Mouse (Mus musculus) C2C12 (cell line): ENCODE measurements around the gene Samd8. TPM values are rescaled to one million over a fixed set of nuclear protein-coding genes. Genes with fewer than 3 reads are reported as not detected.

Source experiments
- H3K27me3 ChIP-seq: one replicate; pipeline ENCODE4 v1.6.1; 2011; ENCODE audit not compliant: control insufficient read depth, insufficient read depth, insufficient read length
- H3K36me3 ChIP-seq: one replicate; pipeline ENCODE4 v1.6.1; 2011; ENCODE audit not compliant: control insufficient read depth, insufficient read depth
- H3K4me3 ChIP-seq: one replicate; pipeline ENCODE4 v1.5.1; 2011; ENCODE audit warnings: mild to moderate bottlenecking, control low read depth; ENCODE audit not compliant: poor library complexity, insufficient read depth, severe bottlenecking
- H3K79me2 ChIP-seq: one replicate; pipeline ENCODE4 v1.6.1; 2011; ENCODE audit not compliant: control insufficient read depth, insufficient read depth
- H3K79me3 ChIP-seq: one replicate; pipeline ENCODE4 v1.6.1; 2011; ENCODE audit warnings: low read depth, control low read depth
- H3ac ChIP-seq: one replicate; pipeline ENCODE3; 2011; ENCODE audit warnings: low read depth; ENCODE audit not compliant: control insufficient read depth, insufficient read length
- CEBPB ChIP-seq: IDR thresholded peaks from one replicate; pipeline ENCODE4 v1.6.1; 2011; ENCODE audit warnings: low read depth, mild to moderate bottlenecking, control low read depth, moderate library complexity
- CTCF ChIP-seq: IDR thresholded peaks from one replicate; pipeline ENCODE4 v1.5.1; 2011; ENCODE audit not compliant: control insufficient read depth, insufficient read depth, insufficient read length
- FOSL1 ChIP-seq: IDR thresholded peaks from one replicate; pipeline ENCODE4 v1.8.0; 2011; ENCODE audit warnings: mild to moderate bottlenecking, low read length; ENCODE audit not compliant: poor library complexity, insufficient read depth, severe bottlenecking
- MAX ChIP-seq: IDR thresholded peaks from one replicate; pipeline ENCODE4 v1.6.1; 2011; ENCODE audit warnings: mild to moderate bottlenecking, control low read depth
- MYOD1 ChIP-seq: IDR thresholded peaks from one replicate; pipeline ENCODE4 v1.6.1; 2011; ENCODE audit warnings: low read depth; ENCODE audit not compliant: control insufficient read depth, insufficient read length
- MYOG ChIP-seq: IDR thresholded peaks from one replicate; pipeline ENCODE4 v1.6.1; 2011; ENCODE audit not compliant: control insufficient read depth, insufficient read length; ENCODE audit errors: extremely low read depth
- USF1 ChIP-seq: IDR thresholded peaks from one replicate; pipeline ENCODE4 v1.6.1; 2011; ENCODE audit warnings: low read depth, mild to moderate bottlenecking, control low read depth, moderate library complexity
- polyA plus RNA-seq: library from polyadenylated mRNA; unstranded; fragments of >200 nt; fragmentation: generic; extraction: Trizol; gene quantifications from one replicate; pipeline ENCODE4 v1.2.1, GENCODE M21; 2012; ENCODE audit warnings: missing spikeins

Gene Samd8
- polyA plus RNA-seq, 1 experiment = 7.8 TPM

- H3ac ChIP-seq = no peak overlapping the region
- no peaks in the 10 kb centered on the region for H3K27me3 ChIP-seq
- H3K36me3 ChIP-seq = peaks cover 6% of the 10 kb centered on the region
- no peaks in the 10 kb centered on the region for H3K79me2 ChIP-seq
- H3K79me3 ChIP-seq = no peaks in the 10 kb centered on the region
- TF ChIP-seq FOSL1 = peak; percentile 12
- TF ChIP-seq CEBPB = no peak
- TF ChIP-seq USF1 = no peak
- TF ChIP-seq MAX = no peak
- no peak overlapping the region for H3K4me3 ChIP-seq
Observed at GRCm38 (mm10) chr14:21800641-21801040, 50.3 kb downstream of the Samd8 start.

GRCm38 (mm10) chr14:21801624-21802023 is 51.3 kb downstream of the Samd8 start:
- Histone ChIP-seq H3K36me3 (peaks cover 6% of the 10 kb centered on the region), H3K27me3 (no peaks in the 10 kb centered on the region), H3K79me2 (no peaks in the 10 kb centered on the region), H3ac (no peak overlapping the region), H3K4me3 (no peak overlapping the region), H3K79me3 (no peaks in the 10 kb centered on the region)
- no peak for TF ChIP-seq CTCF
- TF ChIP-seq MYOG = no peak
- TF ChIP-seq MYOD1 = no peak
- TF ChIP-seq CEBPB = no peak
- TF ChIP-seq MAX = no peak
- no peak for TF ChIP-seq USF1

GRCm38 (mm10) chr14:21802543-21803206 is 52.3 kb downstream of the Samd8 start:
- H3K79me3 ChIP-seq = no peaks in the 10 kb centered on the region
- H3K79me2 ChIP-seq = no peaks in the 10 kb centered on the region
- H3K36me3 ChIP-seq = peaks cover 6% of the 10 kb centered on the region
- no peaks in the 10 kb centered on the region for H3K27me3 ChIP-seq
- H3ac ChIP-seq = no peak overlapping the region
- no peak for TF ChIP-seq MAX
- no peak for TF ChIP-seq MYOD1
- TF ChIP-seq USF1 = no peak
- no peak for TF ChIP-seq CTCF
- no peak for TF ChIP-seq CEBPB
- TF ChIP-seq FOSL1 = no peak
- no peak for TF ChIP-seq MYOG
- no peak overlapping the region for H3K4me3 ChIP-seq

DNA sequence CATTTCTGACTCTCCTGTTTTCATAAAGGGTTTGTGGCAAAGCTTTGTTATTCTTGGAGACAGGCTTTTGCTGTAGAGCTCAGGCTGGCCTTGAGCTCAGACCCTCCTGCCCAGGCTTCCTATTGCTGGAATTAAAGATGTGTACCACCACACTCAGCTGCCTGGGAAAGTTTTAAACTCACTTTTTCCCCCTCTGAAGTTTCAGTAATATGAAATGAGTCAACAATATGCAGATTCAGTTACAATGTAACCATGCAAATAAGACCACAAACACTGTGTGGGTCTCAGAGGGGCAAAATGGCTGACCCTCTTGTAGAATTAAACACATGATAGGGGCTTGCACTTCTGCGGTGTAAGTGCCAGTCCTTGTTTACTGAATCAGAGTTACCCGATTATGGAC is 55.9 kb downstream of the Samd8 start:
- Histone ChIP-seq H3K4me3 (no peak overlapping the region), H3ac (no peak overlapping the region), H3K79me2 (no peaks in the 10 kb centered on the region), H3K36me3 (no peaks in the 10 kb centered on the region), H3K79me3 (no peaks in the 10 kb centered on the region), H3K27me3 (no peaks in the 10 kb centered on the region)
- no peak for TF ChIP-seq CTCF
- no peak for TF ChIP-seq FOSL1
- no peak for TF ChIP-seq CEBPB
- TF ChIP-seq MYOD1 = no peak

- Histone ChIP-seq H3K27me3 (no peaks in the 10 kb centered on the region), H3K79me3 (no peaks in the 10 kb centered on the region), H3K4me3 (no peak overlapping the region), H3K36me3 (no peaks in the 10 kb centered on the region), H3K79me2 (no peaks in the 10 kb centered on the region), H3ac (no peak overlapping the region)
- TF ChIP-seq USF1 (no peak), MAX (no peak), CEBPB (no peak), MYOG (no peak), CTCF (no peak), MYOD1 (no peak), FOSL1 (no peak)
Observed at GRCm38 (mm10) chr14:21806631-21807160, 56.4 kb downstream of the Samd8 start.

GRCm38 (mm10) chr14:21808208-21808922 is 58.0 kb downstream of the Samd8 start:
- no peaks in the 10 kb centered on the region for H3K79me3 ChIP-seq

More at GRCm38 (mm10) chr14:21808208-21808922, 58.0 kb downstream of the Samd8 start:
- TF ChIP-seq MYOD1 (peak; percentile 4), USF1 (no peak), CEBPB (peak; percentile 45), MYOG (no peak), CTCF (no peak), FOSL1 (peak; percentile 61), MAX (peak; percentile 77)
- H3ac ChIP-seq = no peak overlapping the region
- H3K36me3 ChIP-seq = no peaks in the 10 kb centered on the region
- no peak overlapping the region for H3K4me3 ChIP-seq
- no peaks in the 10 kb centered on the region for H3K79me2 ChIP-seq
- no peaks in the 10 kb centered on the region for H3K27me3 ChIP-seq
